Mouse (Mus musculus): ENCODE results near the gene Zcrb1.

The Zcrb1 gene

DNA sequence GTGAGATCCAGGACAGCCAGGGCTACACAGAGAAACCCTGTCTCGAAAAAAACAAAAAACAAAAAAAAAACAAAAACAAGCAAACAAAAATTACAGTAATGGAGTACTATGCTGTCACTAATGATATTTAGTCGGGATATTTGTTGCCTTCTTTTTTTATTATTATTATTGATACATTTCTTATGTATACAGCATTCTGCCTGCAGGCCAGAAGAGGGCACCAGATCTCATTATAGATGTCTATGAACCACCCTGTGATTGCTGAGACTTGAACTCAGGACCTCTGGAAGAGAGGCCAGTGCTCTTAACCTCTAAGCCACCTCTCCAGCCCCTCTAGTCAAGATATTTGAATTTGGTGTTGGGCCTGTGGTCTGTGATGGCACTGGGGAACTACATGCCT, 26.3 kb downstream of the Zcrb1 start:
- DNase-seq (ENCODE audit: low spot score in 2 of 2): no peak

GRCm38 (mm10) chr15:93368558-93368957, 29.6 kb downstream of the Zcrb1 start:
- peak in 1 of 2 experiments; percentile 4 for DNase-seq (ENCODE audit: low spot score in 2 of 2)

DNA sequence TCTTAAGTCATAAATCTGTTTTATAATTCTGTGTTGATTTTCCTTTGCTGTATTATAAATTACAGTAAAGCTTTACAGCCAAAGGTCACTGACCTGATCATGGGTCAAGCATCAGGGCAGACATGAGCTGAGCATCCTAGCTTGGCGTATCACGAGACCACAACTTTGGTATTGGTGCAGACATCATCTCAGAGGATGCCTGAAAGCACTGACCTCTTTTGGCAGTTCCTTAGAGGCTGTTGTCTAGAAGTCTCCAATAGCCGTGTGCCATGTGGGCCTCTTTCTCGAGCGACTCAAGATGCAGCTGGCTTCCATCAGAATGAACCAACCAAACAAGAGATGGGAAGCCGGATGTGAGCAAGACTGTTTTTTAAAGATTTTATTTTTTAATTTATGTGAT, 32.6 kb downstream of the Zcrb1 start:
- no peak for DNase-seq (ENCODE audit: low spot score in 2 of 2)

DNA sequence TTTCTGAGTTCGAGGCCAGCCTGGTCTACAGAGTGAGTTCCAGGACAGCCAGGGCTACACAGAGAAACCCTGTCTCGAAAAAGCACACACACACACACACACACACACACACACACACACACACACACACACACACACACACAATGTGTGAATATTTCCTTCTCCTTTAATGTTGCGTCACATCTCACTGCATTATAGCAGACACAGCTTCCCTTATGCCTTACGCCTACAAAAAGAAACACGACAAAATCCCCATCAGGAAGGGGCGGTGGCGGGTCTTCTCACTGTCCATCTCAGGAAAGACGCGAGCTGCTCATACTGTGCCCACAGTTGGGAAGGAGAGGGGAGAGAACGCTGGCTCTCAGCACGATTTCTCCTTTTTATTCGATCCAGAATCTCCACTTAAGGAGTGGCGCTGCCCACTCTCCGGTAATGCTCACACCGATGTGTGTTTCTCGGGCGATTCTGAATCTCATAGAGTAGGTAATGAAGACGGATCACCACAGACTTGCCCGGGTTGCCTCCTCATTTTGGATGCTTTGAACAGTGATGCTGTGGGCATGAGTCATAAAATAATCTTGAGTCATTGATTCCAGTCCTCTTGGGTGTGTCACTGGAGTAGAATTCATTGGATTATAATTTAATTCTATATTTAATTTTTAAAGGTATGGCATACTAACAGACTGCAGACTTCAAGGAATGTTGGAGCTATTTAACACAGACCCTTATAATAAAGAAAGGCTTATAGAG, 39.6 kb downstream of the Zcrb1 start:
- DNase-seq (ENCODE audit: low spot score in 2 of 2): no peak

DNA sequence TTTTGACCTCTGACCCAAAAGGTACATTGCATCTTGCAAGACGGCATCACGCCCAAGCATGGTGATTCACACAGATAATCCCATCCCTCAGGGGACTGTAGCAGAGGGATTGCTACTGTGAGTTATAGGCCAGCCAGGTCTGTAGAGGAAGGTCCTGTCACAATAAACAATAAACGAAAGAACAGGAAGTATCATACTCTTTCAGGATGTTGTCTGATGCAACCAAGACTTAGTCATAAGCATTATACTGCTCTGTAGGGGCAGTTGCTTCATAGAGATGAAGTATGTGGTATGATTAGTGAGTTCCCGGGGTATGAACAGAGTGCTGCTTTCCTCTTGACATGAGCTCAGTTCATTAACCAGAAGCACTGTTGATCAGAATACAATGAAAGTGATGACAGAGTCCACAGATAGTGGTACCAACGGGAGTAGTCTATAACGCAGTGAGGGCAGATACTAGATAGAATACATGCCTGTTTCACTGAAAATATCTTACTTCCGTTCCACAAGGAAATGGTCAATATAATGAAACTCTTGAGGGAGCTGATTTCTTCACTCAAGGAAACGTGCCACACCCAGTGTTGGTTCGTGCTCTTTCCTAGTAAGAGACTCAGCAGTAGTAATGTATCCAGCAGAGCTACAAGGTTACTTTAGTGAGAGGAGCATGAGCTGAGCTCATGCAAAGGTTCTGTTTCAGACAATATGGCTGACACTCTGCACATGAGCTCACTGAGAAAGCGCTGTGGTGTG, 57.3 kb downstream of the Zcrb1 start:
- no peak for DNase-seq (ENCODE audit: low spot score in 2 of 2)

DNA sequence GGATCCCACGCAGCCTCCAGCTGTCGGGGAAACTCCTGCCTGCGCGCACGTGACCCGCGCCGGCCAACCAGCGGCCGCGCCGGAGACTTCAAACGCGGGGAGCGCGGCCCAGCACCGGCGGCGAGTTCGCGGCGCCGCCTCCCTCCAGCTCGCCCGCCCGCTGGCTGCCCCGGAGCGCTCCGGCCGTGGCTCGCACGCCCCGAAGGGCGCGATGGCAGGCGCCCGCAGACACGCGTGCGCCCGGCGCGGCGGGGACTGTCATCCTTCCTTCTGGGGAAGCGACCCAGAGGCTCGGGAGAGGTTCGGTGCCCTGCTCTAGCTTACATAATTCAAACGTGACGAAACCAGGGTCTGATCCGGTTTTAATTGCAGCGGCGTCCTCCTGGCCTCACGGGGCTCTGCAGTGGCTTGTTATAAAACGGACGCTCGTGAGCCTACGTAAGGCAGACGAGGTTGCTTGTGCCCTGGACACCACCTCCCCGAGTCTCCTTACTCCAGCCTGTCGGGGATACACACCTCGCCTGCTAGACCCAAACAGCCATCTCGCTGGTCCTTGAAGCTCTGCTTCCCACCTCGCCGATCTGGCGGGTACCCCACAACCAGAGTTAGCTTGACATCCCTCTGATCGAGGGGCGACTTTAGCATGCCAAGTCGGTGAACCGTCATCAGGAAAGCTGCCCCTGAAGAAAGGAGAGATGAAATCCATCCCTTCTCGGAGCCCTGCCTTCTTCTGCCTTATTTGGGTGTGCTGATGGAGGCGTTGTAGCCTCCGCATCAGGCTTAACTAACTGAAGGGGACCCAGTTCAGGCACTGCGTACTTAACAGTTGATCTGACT, 61.0 kb downstream of the Zcrb1 start, which contains the start of gene Yaf2:
Yaf2 (minus strand) TSS at position 11 of the 837 bp plus-strand sequence.
- peak; percentile 79 for DNase-seq (ENCODE audit: low spot score in 2 of 2)

- no peak for DNase-seq (ENCODE audit: low spot score in 2 of 2)
These were observed 61.5 kb downstream of the Zcrb1 start for GRCm38 (mm10) chr15:93336658-93336924.

All from right cerebral cortex, postnatal 36 days (tissue).